Mouse (Mus musculus) mesoderm, embryonic 11.5 days (tissue): ENCODE data around the gene Arhgef19.

Experiments used
- DNase-seq: peaks from one replicate; pipeline ENCODE4 v3.0.0-alpha.2; 2012; ENCODE audit warnings: low read depth, low spot score

Arhgef19 gene

DNA sequence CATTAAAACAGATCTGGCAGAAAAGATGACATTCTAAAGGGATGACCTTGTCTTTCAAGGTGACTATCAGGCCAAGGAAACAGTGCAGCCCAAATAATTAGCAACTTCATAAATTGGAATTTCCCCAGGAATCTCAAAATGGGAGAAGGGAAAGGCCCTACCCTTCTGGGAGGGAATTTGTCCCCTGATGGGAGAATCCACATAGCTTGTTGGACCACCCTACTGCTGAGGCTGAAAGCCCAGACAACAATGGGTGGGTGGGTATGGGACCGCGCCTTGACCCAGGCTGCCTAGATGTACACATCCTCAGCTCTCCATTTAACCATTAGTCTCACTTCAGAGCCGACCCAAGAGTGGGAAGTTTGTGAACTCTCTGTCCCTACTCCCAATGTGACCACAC, 45.2 kb downstream of the Arhgef19 start:
- DNase-seq, result no peak

GRCm38 (mm10) chr4:141285128-141285527, 45.8 kb downstream of the Arhgef19 start:
- DNase-seq, result no peak

- peak; percentile 76 for DNase-seq
Measured at GRCm38 (mm10) chr4:141286860-141287517, 47.7 kb downstream of the Arhgef19 start.

DNA sequence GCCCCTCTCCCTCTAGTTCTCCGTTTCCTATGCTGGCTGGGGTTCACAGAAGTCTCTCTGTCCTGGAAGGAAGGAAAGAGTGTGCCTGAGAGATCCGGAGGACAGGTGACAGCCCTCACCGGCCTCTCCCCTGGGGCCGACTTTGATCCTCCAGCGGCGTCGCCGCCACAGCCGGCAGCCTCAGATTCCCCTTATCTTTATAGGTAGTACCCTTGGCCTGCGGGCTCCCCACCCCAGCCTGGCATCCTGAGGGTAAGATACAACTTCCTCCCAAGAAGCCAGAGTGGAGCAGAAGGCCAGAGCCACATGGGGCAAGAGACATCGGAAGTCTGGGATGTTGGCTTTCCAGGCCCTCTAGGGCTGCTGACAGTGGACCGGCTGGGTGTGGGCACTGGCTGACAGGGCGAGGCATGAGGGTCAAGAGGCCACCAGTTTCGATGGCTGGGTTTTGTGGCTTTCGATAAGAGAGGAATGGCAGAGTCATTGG, 48.3 kb downstream of the Arhgef19 start:
- no peak for DNase-seq

DNA sequence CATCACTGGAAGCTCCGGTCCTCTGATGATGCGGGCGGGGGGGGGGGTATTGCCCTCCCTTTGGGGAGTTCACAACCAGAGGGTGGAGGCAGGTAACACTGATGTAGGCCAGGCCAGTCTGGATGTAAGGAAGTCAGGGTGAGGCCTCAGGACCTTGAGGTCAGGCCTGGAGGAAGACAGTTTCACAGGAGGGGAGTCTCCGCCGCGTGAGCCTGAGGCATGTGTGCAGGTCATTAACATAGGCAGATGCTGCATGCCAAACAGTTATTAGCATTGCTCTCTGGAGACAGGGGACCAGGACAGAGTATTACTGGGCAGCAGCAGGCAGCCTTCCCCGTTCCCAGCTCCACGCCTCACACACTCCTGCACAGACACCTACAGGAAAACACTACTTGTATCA, 48.9 kb downstream of the Arhgef19 start:
- DNase-seq, result no peak

DNA sequence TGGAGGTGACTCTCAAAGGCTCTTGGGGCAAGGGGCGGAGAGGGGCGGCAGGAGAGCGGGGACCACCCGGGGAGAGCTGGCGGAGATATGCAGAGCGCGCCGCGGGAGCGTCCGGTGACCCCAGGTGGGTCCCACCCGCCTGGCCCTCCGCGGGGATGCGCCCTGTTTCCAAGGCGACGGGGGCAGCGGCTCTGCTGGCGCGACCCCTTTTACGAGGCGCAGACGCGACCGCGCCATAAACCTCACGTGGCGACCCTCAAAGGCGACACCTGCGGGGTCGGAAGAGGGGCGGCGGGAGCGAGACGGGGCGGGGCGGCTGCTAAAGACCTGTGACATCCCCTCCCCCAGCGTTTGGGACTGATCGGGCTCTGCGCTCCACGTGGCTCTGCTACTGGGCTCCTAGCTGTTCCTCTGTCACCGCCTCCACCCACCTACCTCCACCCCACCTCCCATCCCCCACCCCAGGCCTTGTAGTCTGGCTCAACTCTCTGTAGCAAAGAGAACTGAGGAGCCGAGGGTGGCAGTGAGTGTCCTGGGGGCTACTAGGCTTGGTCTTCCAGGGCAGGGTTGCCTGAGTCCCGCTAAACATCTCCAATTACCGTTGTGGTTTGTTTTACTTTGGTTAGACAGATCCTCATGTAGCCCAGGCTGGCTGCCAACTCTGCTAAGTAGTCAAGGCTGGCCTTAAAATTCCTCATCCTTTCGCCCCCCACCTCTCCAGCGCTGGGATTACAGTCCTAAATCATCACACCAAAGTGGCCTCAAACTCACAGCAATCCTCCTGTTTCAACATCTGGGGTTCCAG, 52.5 kb downstream of the Arhgef19 start:
- no peak for DNase-seq

DNA sequence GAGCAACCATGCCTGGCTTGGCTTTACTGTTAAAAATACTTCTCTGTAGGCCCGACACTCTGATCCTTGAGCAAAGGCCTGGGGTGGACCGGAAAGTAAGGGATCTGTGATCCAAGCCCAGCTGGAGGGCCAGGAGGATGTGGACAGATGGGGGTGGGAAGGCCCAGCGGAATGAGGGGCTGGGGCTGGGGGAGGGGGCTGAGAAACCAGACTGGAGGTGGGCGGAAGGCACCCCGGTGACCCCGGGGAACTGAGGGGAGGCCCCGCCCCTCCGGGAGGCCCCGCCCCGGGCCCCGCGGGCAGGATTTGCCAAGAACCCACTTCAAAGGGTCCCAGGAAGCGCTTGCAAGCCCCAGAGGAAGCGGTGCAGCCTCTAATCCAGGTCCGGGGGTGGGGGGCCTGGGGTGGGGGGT, 56.5 kb downstream of the Arhgef19 start:
- DNase-seq, result no peak

DNA sequence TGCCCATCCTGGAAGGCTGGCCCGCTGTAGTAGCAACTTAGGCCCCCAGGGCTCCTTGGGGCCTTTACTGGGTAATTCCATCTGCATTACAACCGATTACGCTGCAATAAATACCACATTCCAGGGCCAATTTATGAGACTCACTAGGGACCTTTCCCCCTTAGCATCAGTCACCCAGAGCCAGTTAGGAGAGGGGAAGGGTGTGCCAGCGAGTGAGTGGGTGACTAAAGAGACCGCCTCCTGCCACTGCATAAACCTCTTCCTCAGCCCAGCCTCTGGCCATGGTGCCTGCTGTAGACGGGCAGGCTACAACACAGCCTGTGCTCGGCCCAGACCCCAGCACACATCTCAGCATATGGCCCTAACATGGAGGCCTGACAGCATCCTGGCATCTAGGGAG, 58.6 kb downstream of the Arhgef19 start:
- DNase-seq, result no peak

DNA sequence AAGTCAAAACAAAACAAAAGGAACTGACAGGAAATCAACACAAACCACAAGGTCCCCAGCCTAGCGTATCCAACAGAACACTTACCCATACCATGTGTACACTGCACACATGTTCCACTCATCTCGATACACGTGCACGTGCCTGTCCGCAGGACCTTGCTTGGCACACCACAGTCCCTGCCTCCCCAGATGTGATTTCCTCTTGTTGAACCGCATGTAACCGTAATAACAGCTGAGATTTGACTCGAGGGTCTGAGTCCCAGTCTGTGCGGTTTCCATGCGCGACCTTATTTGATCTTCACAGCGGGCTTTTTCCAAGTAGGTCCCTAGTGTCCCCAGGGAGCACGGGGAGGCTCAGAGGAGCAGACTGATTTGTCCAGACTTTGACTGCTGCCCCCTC, 60.1 kb downstream of the Arhgef19 start:
- DNase-seq, result no peak

GRCm38 (mm10) chr4:141300196-141300595, 60.9 kb downstream of the Arhgef19 start:
- DNase-seq, result no peak

- peak; percentile 90 for DNase-seq
Measured at GRCm38 (mm10) chr4:141301116-141301553, 61.8 kb downstream of the Arhgef19 start, which contains the start of gene Epha2. TSS of gene Epha2 (plus strand) at chr4:141301240.

DNA sequence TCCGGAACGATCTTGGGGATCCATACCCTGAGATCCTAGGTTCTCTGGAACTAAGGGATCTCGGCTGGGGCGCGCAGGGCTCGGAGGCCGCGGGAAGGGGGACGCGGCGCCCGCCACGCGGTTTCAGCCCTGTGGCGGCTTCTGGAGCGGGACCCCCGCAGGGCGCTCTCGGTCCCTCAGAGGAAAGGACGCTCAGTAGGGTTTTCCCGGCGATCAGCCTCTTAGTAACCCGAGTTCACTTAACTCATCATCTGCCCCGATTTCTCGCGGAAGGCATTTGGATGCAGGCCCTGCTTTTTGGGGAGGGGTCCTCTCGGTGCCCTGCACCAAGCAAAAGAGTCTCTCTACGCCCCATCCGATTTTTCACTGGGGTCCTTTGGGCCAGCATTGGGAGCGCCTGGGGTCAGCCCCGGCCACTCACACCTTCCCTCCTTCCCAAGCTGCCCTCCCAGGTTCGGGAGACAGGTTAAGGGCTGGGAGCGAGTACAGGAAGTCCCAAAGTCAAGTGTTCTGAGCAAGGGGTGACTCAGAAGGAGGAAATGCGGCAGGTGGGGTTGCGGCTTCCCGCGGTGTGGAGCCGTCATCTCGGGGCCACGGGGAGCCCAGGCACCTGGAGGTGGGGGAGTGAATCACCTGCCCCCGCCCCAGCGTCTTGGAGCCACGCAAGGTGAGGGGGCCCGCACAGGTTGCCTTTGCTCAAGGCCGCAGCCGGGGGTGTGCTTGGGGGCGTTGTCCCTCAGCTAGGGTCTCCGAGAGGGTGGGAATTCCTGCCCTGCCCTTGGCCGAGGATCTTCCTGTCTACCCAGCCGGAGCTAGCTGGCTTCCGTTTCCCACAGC, 62.5 kb downstream of the Arhgef19 start:
- no peak for DNase-seq

DNA sequence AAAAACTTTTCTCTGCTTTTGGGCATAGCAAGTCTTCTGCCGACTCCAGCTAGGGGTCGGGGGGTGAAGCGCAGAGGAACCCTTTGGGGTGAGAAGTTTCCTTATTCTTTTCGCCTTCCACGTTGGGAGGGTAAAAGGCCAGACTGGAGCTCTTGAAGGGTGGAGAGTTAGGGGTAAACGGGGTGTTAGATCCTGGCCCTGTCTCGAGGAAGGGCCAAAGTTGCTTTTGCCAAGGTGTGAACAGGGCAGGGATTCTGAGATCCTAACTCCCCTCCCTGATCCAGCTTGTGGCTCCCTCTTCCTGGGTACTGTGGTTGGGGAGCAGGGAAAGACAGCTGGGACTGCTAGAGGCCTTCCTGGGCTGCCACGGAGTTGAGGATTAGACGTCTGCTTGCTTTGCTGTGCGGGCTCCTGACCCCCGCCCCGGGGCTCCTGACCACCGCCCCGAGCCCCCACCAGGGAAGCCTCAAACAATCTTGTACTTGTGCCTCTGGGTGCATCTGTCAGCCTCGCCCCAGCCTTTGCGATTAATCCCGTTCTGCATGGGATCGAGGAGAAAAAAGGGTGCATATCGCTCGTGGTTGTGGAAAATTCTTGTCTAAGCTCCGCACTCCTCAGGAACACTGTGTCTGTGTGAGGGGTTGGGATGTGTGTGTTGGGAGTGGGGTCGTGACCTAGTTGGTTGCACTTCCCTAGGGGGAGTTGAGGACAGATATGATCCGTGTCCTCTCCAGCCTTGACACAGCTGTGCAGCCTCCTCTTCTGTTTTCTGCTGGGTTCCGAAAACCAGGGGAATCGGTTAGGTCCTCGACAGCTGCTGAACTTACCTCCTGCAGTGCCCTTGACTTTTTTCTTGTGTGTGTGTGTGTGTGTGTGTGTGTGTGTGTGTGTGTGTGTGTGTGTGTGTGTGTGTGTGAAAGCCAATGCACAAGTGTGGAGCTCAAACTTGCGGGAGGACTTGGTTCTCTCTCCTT, 63.4 kb downstream of the Arhgef19 start:
- DNase-seq, result no peak

- DNase-seq, result no peak
Measured at GRCm38 (mm10) chr4:141303402-141304222, 64.3 kb downstream of the Arhgef19 start.

DNA sequence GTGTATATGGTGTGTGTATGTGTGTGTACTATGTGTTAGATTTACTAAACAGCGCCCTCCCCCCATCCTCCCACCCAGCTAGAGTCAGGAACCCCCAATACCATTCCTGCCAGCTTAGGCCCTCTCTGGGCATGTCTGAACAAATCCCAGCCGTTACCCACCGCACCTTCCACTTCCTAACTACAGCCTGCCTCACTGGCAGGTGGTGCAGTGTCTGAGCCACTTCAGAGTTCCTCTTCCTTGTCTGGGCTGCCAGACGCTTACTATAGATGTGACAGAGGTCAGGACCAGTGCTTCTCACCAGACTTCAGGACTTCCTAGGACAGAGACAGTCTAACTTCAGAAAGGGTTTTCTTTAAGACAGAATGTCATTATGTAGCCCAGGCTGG, 64.9 kb downstream of the Arhgef19 start:
- DNase-seq, result no peak

DNA sequence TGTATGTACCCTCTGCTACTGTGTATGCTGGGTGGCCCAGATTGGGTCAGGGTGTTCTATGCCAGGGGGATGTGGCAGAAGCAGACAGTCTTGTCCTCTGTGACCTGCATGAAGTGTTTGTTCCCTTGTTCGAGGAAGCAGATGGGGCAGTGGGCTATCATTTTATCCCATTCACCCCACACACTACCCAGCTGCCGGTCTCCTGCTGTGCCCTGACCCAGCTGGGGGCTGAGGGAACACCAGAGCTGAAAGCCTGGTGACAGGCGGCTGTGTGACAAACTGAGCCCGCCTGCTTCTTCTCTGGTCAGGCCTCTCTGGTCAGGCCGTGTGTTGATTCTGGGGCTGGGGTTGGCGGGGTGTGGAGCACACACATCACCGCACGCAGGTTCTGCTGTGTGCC, 66.8 kb downstream of the Arhgef19 start:
- DNase-seq, result no peak
